ENCODE assay signal across 27 mouse cellular contexts in genomic region chr1:93334621-93335020, GRCm38 (mm10). TPM values are rescaled to one million over a fixed set of nuclear protein-coding genes. Genes with fewer than 3 reads are reported as not detected.
DNase-seq lines count a peak whose midpoint lies in the region; ATAC-seq and TF ChIP-seq lines count a peak whose summit lies in the region.
"Had no signal": no experiment of that assay in that cellular context is flagged by ENCODE, and none has a peak within 500 bp of the region (broad histone marks: within the 10 kb centered on the region; RNA-seq: fewer than 3 reads in every experiment).

No protein-coding gene starts in this region.

- no peak for ATAC-seq in embryonic facial prominence, embryonic 13.5 days (ENCODE audit: insufficient number of reproducible peaks, insufficient read depth, low FRiP score, low TSS enrichment, low read depth)
- no peak for ATAC-seq in midbrain, postnatal 0 days (ENCODE audit: low FRiP score)
- no peak for ATAC-seq in activated CD4-positive, CD25-positive, alpha-beta regulatory T cell, adult 4 months
- ATAC-seq: forebrain, embryonic 13.5 days; forebrain, postnatal 0 days; hindbrain, postnatal 0 days; Patski had no signal

- H3K9ac ChIP-seq in embryonic facial prominence, embryonic 13.5 days, result peak overlapping the region; percentile 37; the same call in 1 of the 2 replicates
- H3K9ac ChIP-seq in midbrain, postnatal 0 days (replicated peaks; ENCODE audit: low read length, poor library complexity, severe bottlenecking), result no peak overlapping the region
- H3K9ac ChIP-seq: embryonic facial prominence, embryonic 12.5 days; forebrain, embryonic 13.5 days; forebrain, postnatal 0 days; heart, embryonic 15.5 days; hindbrain, embryonic 13.5 days had no signal

- H3K4me2 ChIP-seq in embryonic facial prominence, embryonic 13.5 days, result no peak overlapping the region
- H3K4me2 ChIP-seq in midbrain, postnatal 0 days (ENCODE audit: low read depth, low read length, poor library complexity, severe bottlenecking), result no peak overlapping the region
- H3K4me2 ChIP-seq: embryonic facial prominence, embryonic 12.5 days; forebrain, embryonic 13.5 days; heart, embryonic 11.5 days; heart, embryonic 15.5 days; hindbrain, embryonic 13.5 days had no signal

- no peak for DNase-seq in embryonic facial prominence, embryonic 10.5 days (ENCODE audit: low spot score)
- peak; percentile 1 for DNase-seq in midbrain, postnatal 0 days (ENCODE audit: low spot score)
- DNase-seq in midbrain, embryonic 10.5 days (ENCODE audit: low spot score), result no peak
- DNase-seq in Muller cell, postnatal 12 days (ENCODE audit: inconsistent ontology term), result peak; percentile 46
- DNase-seq in kidney, adult 9 months, result no peak
- DNase-seq: adrenal gland, adult 8-10 months; adrenal gland, postnatal 36 days; cerebellum, adult 11 months; cerebellum, adult 8-10 months; cerebellum, postnatal 14 days; embryo, embryonic 11 days; forebrain, postnatal 0 days; gastrocnemius, postnatal 14 days; heart, adult 2 months; heart, postnatal 14 days had no signal

- no peak for TF ChIP-seq CTCF in midbrain, postnatal 0 days (IDR thresholded peaks at IDR 0.05)

- no peaks in the 10 kb centered on the region for H3K27me3 ChIP-seq in embryonic facial prominence, embryonic 13.5 days
- no peaks in the 10 kb centered on the region for H3K27me3 ChIP-seq in embryonic facial prominence, embryonic 10.5 days (replicated peaks; ENCODE audit: low read depth, poor library complexity, severe bottlenecking)
- no peaks in the 10 kb centered on the region for H3K27me3 ChIP-seq in midbrain, postnatal 0 days (ENCODE audit: insufficient read depth, low read length)
- no peaks in the 10 kb centered on the region for H3K27me3 ChIP-seq in midbrain, embryonic 10.5 days (ENCODE audit: low read depth, poor library complexity, severe bottlenecking)
- H3K27me3 ChIP-seq: embryonic facial prominence, embryonic 12.5 days; forebrain, embryonic 13.5 days; heart, embryonic 15.5 days; hindbrain, embryonic 13.5 days; Patski had no signal

- H3K4me1 ChIP-seq in embryonic facial prominence, embryonic 13.5 days, result no peaks in the 10 kb centered on the region
- H3K4me1 ChIP-seq in embryonic facial prominence, embryonic 10.5 days, result no peaks in the 10 kb centered on the region
- no peaks in the 10 kb centered on the region for H3K4me1 ChIP-seq in midbrain, postnatal 0 days (ENCODE audit: insufficient read depth, low read length)
- H3K4me1 ChIP-seq in midbrain, embryonic 10.5 days, result no peaks in the 10 kb centered on the region
- H3K4me1 ChIP-seq: embryonic facial prominence, embryonic 12.5 days; forebrain, embryonic 13.5 days; heart, embryonic 15.5 days; hindbrain, embryonic 13.5 days had no signal

- no peaks in the 10 kb centered on the region for H3K9me3 ChIP-seq in embryonic facial prominence, embryonic 13.5 days
- no peaks in the 10 kb centered on the region for H3K9me3 ChIP-seq in embryonic facial prominence, embryonic 10.5 days
- no peaks in the 10 kb centered on the region for H3K9me3 ChIP-seq in midbrain, postnatal 0 days (ENCODE audit: low read length)
- no peaks in the 10 kb centered on the region for H3K9me3 ChIP-seq in midbrain, embryonic 10.5 days (replicated peaks)
- H3K9me3 ChIP-seq: embryonic facial prominence, embryonic 12.5 days; forebrain, embryonic 13.5 days; G1E; heart, embryonic 15.5 days; hindbrain, embryonic 13.5 days had no signal

- H3K36me3 ChIP-seq in embryonic facial prominence, embryonic 13.5 days, result peaks cover 48% of the 10 kb centered on the region
- peaks cover 80% of the 10 kb centered on the region for H3K36me3 ChIP-seq in embryonic facial prominence, embryonic 10.5 days (replicated peaks)
- peaks cover 3% of the 10 kb centered on the region; the same call in 1 of the 2 replicates for H3K36me3 ChIP-seq in midbrain, postnatal 0 days (ENCODE audit: insufficient read depth, low read length)
- H3K36me3 ChIP-seq in midbrain, embryonic 10.5 days, result peaks cover 81% of the 10 kb centered on the region

- WGBS in embryonic facial prominence, embryonic 13.5 days, result 62% methylated on average over 2 of the region's 2 CpGs
- 79% methylated on average over 2 of the region's 2 CpGs for WGBS in embryonic facial prominence, embryonic 10.5 days
- 85% methylated on average over 2 of the region's 2 CpGs for WGBS in midbrain, postnatal 0 days
- 84% methylated on average over 2 of the region's 2 CpGs for WGBS in midbrain, embryonic 10.5 days

- no peak overlapping the region for H3K27ac ChIP-seq in embryonic facial prominence, embryonic 13.5 days
- no peak overlapping the region for H3K27ac ChIP-seq in embryonic facial prominence, embryonic 10.5 days (replicated peaks)
- H3K27ac ChIP-seq in midbrain, postnatal 0 days (ENCODE audit: low read depth, low read length), result no peak overlapping the region
- no peak overlapping the region for H3K27ac ChIP-seq in midbrain, embryonic 10.5 days (replicated peaks)
- H3K27ac ChIP-seq: embryonic facial prominence, embryonic 12.5 days; forebrain, embryonic 13.5 days; heart, adult 2 months; heart, embryonic 15.5 days; hindbrain, embryonic 13.5 days; hindbrain, postnatal 0 days had no signal

- no peak overlapping the region for H3K4me3 ChIP-seq in embryonic facial prominence, embryonic 13.5 days
- H3K4me3 ChIP-seq in embryonic facial prominence, embryonic 10.5 days, result no peak overlapping the region
- no peak overlapping the region for H3K4me3 ChIP-seq in midbrain, postnatal 0 days (ENCODE audit: low read depth, low read length)
- H3K4me3 ChIP-seq in midbrain, embryonic 10.5 days, result no peak overlapping the region
- H3K4me3 ChIP-seq: embryonic facial prominence, embryonic 12.5 days; forebrain, embryonic 13.5 days; heart, adult 2 months; heart, embryonic 15.5 days; hindbrain, embryonic 13.5 days had no signal

RNA-seq across cellular contexts. Expression of gene Ppp1r7, which starts 8.0 kb away (rescaled TPM):
- polyA plus RNA-seq in embryonic facial prominence, embryonic 13.5 days (2015; fragmentation: Nextera tagmentation; extraction: Ambion mirVana), result 57.9 and 64.2 TPM in 2 replicates
- 78.8 and 84.4 TPM in 2 replicates for polyA plus RNA-seq in embryonic facial prominence, embryonic 10.5 days (2016; fragmentation: Nextera tagmentation; extraction: Ambion mirVana)
- 12.9 and 13.7 TPM in 2 replicates for total RNA-seq in midbrain, postnatal 0 days (2014; rRNA removed)
- polyA plus RNA-seq in midbrain, postnatal 0 days (2015; fragmentation: Nextera tagmentation; extraction: Ambion mirVana), result 56.2 and 62.9 TPM in 2 replicates
- 79.0 and 84.5 TPM in 2 replicates for polyA plus RNA-seq in midbrain, embryonic 10.5 days (2016; fragmentation: Nextera tagmentation; extraction: Ambion mirVana)
- 10 to 100 TPM; 68.9 to 74.5 TPM for polyA plus RNA-seq in activated CD4-positive, CD25-positive, alpha-beta regulatory T cell, adult 4 months (2017; shearing (Covaris generic))

RNA-seq across cellular contexts. Expression of gene Pask, which starts 8.7 kb away (rescaled TPM):
- 17.7 and 17.9 TPM in 2 replicates for polyA plus RNA-seq in embryonic facial prominence, embryonic 13.5 days (2015; fragmentation: Nextera tagmentation; extraction: Ambion mirVana)
- 30.9 and 31.1 TPM in 2 replicates for polyA plus RNA-seq in embryonic facial prominence, embryonic 10.5 days (2016; fragmentation: Nextera tagmentation; extraction: Ambion mirVana)
- 4.4 and 5.2 TPM in 2 replicates for total RNA-seq in midbrain, postnatal 0 days (2014; rRNA removed)
- 3.0 and 4.2 TPM in 2 replicates for polyA plus RNA-seq in midbrain, postnatal 0 days (2015; fragmentation: Nextera tagmentation; extraction: Ambion mirVana)
- 26.9 and 31.0 TPM in 2 replicates for polyA plus RNA-seq in midbrain, embryonic 10.5 days (2016; fragmentation: Nextera tagmentation; extraction: Ambion mirVana)
- polyA plus RNA-seq in activated CD4-positive, CD25-positive, alpha-beta regulatory T cell, adult 4 months (2017; shearing (Covaris generic)), result 1 to 10 TPM; 2.1 to 2.4 TPM

RNA-seq across cellular contexts. Expression of gene Mterf4, which starts 28.9 kb away (rescaled TPM):
- 32.0 and 36.3 TPM in 2 replicates for polyA plus RNA-seq in embryonic facial prominence, embryonic 13.5 days (2015; fragmentation: Nextera tagmentation; extraction: Ambion mirVana)
- 35.8 and 38.2 TPM in 2 replicates for polyA plus RNA-seq in embryonic facial prominence, embryonic 10.5 days (2016; fragmentation: Nextera tagmentation; extraction: Ambion mirVana)
- total RNA-seq in midbrain, postnatal 0 days (2014; rRNA removed), result 32.4 and 35.4 TPM in 2 replicates
- polyA plus RNA-seq in midbrain, postnatal 0 days (2015; fragmentation: Nextera tagmentation; extraction: Ambion mirVana), result 23.9 and 25.0 TPM in 2 replicates
- 34.9 and 36.6 TPM in 2 replicates for polyA plus RNA-seq in midbrain, embryonic 10.5 days (2016; fragmentation: Nextera tagmentation; extraction: Ambion mirVana)
- 10 to 100 TPM; 17.6 to 24.0 TPM for polyA plus RNA-seq in activated CD4-positive, CD25-positive, alpha-beta regulatory T cell, adult 4 months (2017; shearing (Covaris generic))

RNA-seq across cellular contexts. Expression of gene Ano7, which starts 39.1 kb away (rescaled TPM):
- polyA plus RNA-seq in embryonic facial prominence, embryonic 13.5 days (2015; fragmentation: Nextera tagmentation; extraction: Ambion mirVana), result 0.49 and 0.62 TPM in 2 replicates
- polyA plus RNA-seq in embryonic facial prominence, embryonic 10.5 days (2016; fragmentation: Nextera tagmentation; extraction: Ambion mirVana), result 0.14 and 0.84 TPM in 2 replicates
- 0.71 and 2.2 TPM in 2 replicates for total RNA-seq in midbrain, postnatal 0 days (2014; rRNA removed)
- polyA plus RNA-seq in midbrain, postnatal 0 days (2015; fragmentation: Nextera tagmentation; extraction: Ambion mirVana), result 3.0 TPM in 2 replicates
- polyA plus RNA-seq in midbrain, embryonic 10.5 days (2016; fragmentation: Nextera tagmentation; extraction: Ambion mirVana), result 0.21 and 0.25 TPM in 2 replicates
- polyA plus RNA-seq in activated CD4-positive, CD25-positive, alpha-beta regulatory T cell, adult 4 months (2017; shearing (Covaris generic)), result under 1 TPM in 1 of 2 experiments, not detected in 1; 0.38 TPM
- total RNA-seq: adrenal gland, adult 8-10 months; adrenal gland, postnatal 36 days; gastrocnemius, adult 18-20 months; gastrocnemius, postnatal 14 days; heart, adult 2 months; heart, postnatal 14 days; hematopoietic stem cell, adult 5-6 weeks had no signal
- polyA plus RNA-seq: forebrain, embryonic 13.5 days; G1E; Patski had no signal

Comparison
In these comparisons a context has a peak if more than half of its experiments do, and no peak if none do; other contexts are left out.
1. DNase-seq: peak in midbrain, postnatal 0 days (single experiment) and Muller cell, postnatal 12 days (single experiment); none in embryonic facial prominence, embryonic 10.5 days (single experiment), midbrain, embryonic 10.5 days (single experiment) and kidney, adult 9 months (single experiment).